9 mouse cellular contexts compared by ENCODE assay signal in genomic region chr4:136841056-136841455, GRCm38 (mm10). TPM values are rescaled to one million over a fixed set of nuclear protein-coding genes. Genes with fewer than 3 reads are reported as not detected.
DNase-seq lines count a peak whose midpoint lies in the region; ATAC-seq and TF ChIP-seq lines count a peak whose summit lies in the region.
"Had no signal": no experiment of that assay in that cellular context is flagged by ENCODE, and none has a peak within 500 bp of the region (broad histone marks: within the 10 kb centered on the region; RNA-seq: fewer than 3 reads in every experiment).

No protein-coding gene starts in this region.

- H3K4me2 ChIP-seq in kidney, embryonic 14.5 days (replicated peaks; ENCODE audit: low read depth, low read length), result no peak overlapping the region
- H3K4me2 ChIP-seq in limb, embryonic 13.5 days (replicated peaks), result no peak overlapping the region
- peak overlapping the region; percentile 31 for H3K4me2 ChIP-seq in myocyte (ENCODE audit: low read depth)
- H3K4me2 ChIP-seq: embryonic facial prominence, embryonic 12.5 days had no signal

- TF ChIP-seq POLR2A in myocyte (IDR thresholded peaks at IDR 0.05; ENCODE audit: insufficient read length, low read depth), result no peak

- H3K9ac ChIP-seq in kidney, embryonic 14.5 days (ENCODE audit: low read depth, low read length), result no peak overlapping the region
- no peak overlapping the region for H3K9ac ChIP-seq in limb, embryonic 13.5 days
- H3K9ac ChIP-seq: embryonic facial prominence, embryonic 12.5 days had no signal

- ATAC-seq in kidney, embryonic 14.5 days (ENCODE audit: low FRiP score, low TSS enrichment), result peak; percentile 63; the same call in 1 of the 2 replicates
- peak; percentile 74; the same call in 1 of the 2 replicates for ATAC-seq in limb, embryonic 13.5 days (ENCODE audit: low FRiP score, low read depth)

- no peak overlapping the region for H3K4me3 ChIP-seq in kidney, embryonic 14.5 days (ENCODE audit: low read length)
- no peak overlapping the region for H3K4me3 ChIP-seq in limb, embryonic 13.5 days
- no peak overlapping the region for H3K4me3 ChIP-seq in myocyte
- H3K4me3 ChIP-seq: embryonic facial prominence, embryonic 12.5 days had no signal

- 13% methylated on average over 5 of the region's 5 CpGs for WGBS in kidney, embryonic 14.5 days
- WGBS in limb, embryonic 13.5 days, result 11% methylated on average over 5 of the region's 5 CpGs

- H3K36me3 ChIP-seq in kidney, embryonic 14.5 days (ENCODE audit: control insufficient read depth, insufficient read depth, low read length), result no peaks in the 10 kb centered on the region
- no peaks in the 10 kb centered on the region for H3K36me3 ChIP-seq in limb, embryonic 13.5 days
- H3K36me3 ChIP-seq in myocyte (ENCODE audit: control insufficient read depth, insufficient read depth), result no peaks in the 10 kb centered on the region
- no peaks in the 10 kb centered on the region for H3K36me3 ChIP-seq in splenic B cell, adult 2 months (ENCODE audit: control insufficient read depth, insufficient read depth, low read length, poor library complexity, severe bottlenecking)
- H3K36me3 ChIP-seq: embryonic facial prominence, embryonic 12.5 days had no signal

- no peaks in the 10 kb centered on the region; the same call in none of the 2 replicates for H3K27me3 ChIP-seq in kidney, embryonic 14.5 days (ENCODE audit: control insufficient read depth, insufficient read depth, low read length)
- H3K27me3 ChIP-seq in limb, embryonic 13.5 days, result peaks cover 30% of the 10 kb centered on the region
- peaks cover 7% of the 10 kb centered on the region for H3K27me3 ChIP-seq in myocyte (ENCODE audit: control insufficient read depth, insufficient read depth, insufficient read length)
- H3K27me3 ChIP-seq in splenic B cell, adult 2 months (ENCODE audit: control insufficient read depth, insufficient read depth, low read length, poor library complexity, severe bottlenecking), result no peaks in the 10 kb centered on the region

- no peaks in the 10 kb centered on the region for H3K9me3 ChIP-seq in kidney, embryonic 14.5 days (ENCODE audit: control insufficient read depth, low read length)
- H3K9me3 ChIP-seq in limb, embryonic 13.5 days, result no peaks in the 10 kb centered on the region
- H3K9me3 ChIP-seq: embryonic facial prominence, embryonic 12.5 days had no signal

- no peaks in the 10 kb centered on the region for H3K79me2 ChIP-seq in myocyte (ENCODE audit: control insufficient read depth, insufficient read depth)

- no peak overlapping the region for H3K27ac ChIP-seq in kidney, embryonic 14.5 days (ENCODE audit: low read depth, low read length)
- H3K27ac ChIP-seq in limb, embryonic 13.5 days, result no peak overlapping the region
- H3K27ac ChIP-seq: embryonic facial prominence, embryonic 12.5 days had no signal

- H3ac ChIP-seq in myocyte (ENCODE audit: control insufficient read depth, insufficient read length), result no peak overlapping the region

- peak; percentile 75 for DNase-seq in A20 (ENCODE audit: low read depth, low spot score)
- peak; percentile 86 for DNase-seq in adrenal gland, postnatal 14 days
- DNase-seq in embryo, embryonic 9.5 days (ENCODE audit: extremely low spot score), result peak; percentile 89
- DNase-seq in heart, adult 9 months (ENCODE audit: low spot score in 2 of 2), result peak; percentile 45 to 65
- peak; percentile 72 for DNase-seq in splenic B cell, adult 2 months (ENCODE audit: low read depth, low spot score)

- peaks cover 6% of the 10 kb centered on the region; the same call in 1 of the 2 replicates for H3K4me1 ChIP-seq in kidney, embryonic 14.5 days (ENCODE audit: control insufficient read depth, insufficient read depth, low read length)
- H3K4me1 ChIP-seq in limb, embryonic 13.5 days, result peaks cover 16% of the 10 kb centered on the region

TF ChIP-seq in myocyte, 11 proteins besides CTCF, POLR2A, EP300 and RAD21:
- TF ChIP-seq SRF (IDR thresholded peaks at IDR 0.05; ENCODE audit: control insufficient read depth, insufficient read length, low read depth), result no peak

RNA-seq across cellular contexts. Expression of gene Ephb2, which starts 5.3 kb away (rescaled TPM):
- 10.3 and 11.3 TPM in 2 replicates for total RNA-seq in adrenal gland, postnatal 14 days (2021)
- polyA plus RNA-seq in kidney, embryonic 14.5 days (2014; fragmentation: Nextera tagmentation; extraction: Ambion mirVana), result 6.4 and 9.1 TPM in 2 replicates
- 10.3 and 10.9 TPM in 2 replicates for polyA plus RNA-seq in limb, embryonic 13.5 days (2015; fragmentation: Nextera tagmentation; extraction: Ambion mirVana)
- 21.7 TPM for polyA plus RNA-seq in myocyte (2012; fragmentation: generic; extraction: Trizol)

RNA-seq across cellular contexts. Expression of gene C1qb, which starts 44.9 kb away (rescaled TPM):
- total RNA-seq in adrenal gland, postnatal 14 days (2021), result 28.1 and 31.7 TPM in 2 replicates
- polyA plus RNA-seq in kidney, embryonic 14.5 days (2014; fragmentation: Nextera tagmentation; extraction: Ambion mirVana), result 37.1 and 38.8 TPM in 2 replicates
- polyA plus RNA-seq in limb, embryonic 13.5 days (2015; fragmentation: Nextera tagmentation; extraction: Ambion mirVana), result 39.7 and 41.0 TPM in 2 replicates
- polyA plus RNA-seq in myocyte (2012; fragmentation: generic; extraction: Trizol), result not detected

RNA-seq across cellular contexts. Expression of gene C1qc, which starts 51.8 kb away (rescaled TPM):
- total RNA-seq in adrenal gland, postnatal 14 days (2021), result 23.6 and 28.0 TPM in 2 replicates
- polyA plus RNA-seq in kidney, embryonic 14.5 days (2014; fragmentation: Nextera tagmentation; extraction: Ambion mirVana), result 16.9 and 21.3 TPM in 2 replicates
- polyA plus RNA-seq in limb, embryonic 13.5 days (2015; fragmentation: Nextera tagmentation; extraction: Ambion mirVana), result 18.1 and 18.8 TPM in 2 replicates
- polyA plus RNA-seq in myocyte (2012; fragmentation: generic; extraction: Trizol), result not detected

RNA-seq across cellular contexts. Expression of gene C1qa, which starts 57.5 kb away (rescaled TPM):
- total RNA-seq in adrenal gland, postnatal 14 days (2021), result 30.2 and 31.6 TPM in 2 replicates
- polyA plus RNA-seq in kidney, embryonic 14.5 days (2014; fragmentation: Nextera tagmentation; extraction: Ambion mirVana), result 16.8 and 17.4 TPM in 2 replicates
- polyA plus RNA-seq in limb, embryonic 13.5 days (2015; fragmentation: Nextera tagmentation; extraction: Ambion mirVana), result 20.5 and 23.0 TPM in 2 replicates
- not detected for polyA plus RNA-seq in myocyte (2012; fragmentation: generic; extraction: Trizol)

Comparison
In these comparisons a context has a peak if more than half of its experiments do, and no peak if none do; other contexts are left out.
1. RNA of gene C1qb, which starts 44.9 kb away (polyA plus RNA-seq): 39.7 to 41.0 TPM in limb, embryonic 13.5 days and 37.1 to 38.8 TPM in kidney, embryonic 14.5 days; not detected in myocyte (single experiment); every median in the first group is over 10 times any median in the second.
2. RNA of gene C1qc, which starts 51.8 kb away (polyA plus RNA-seq): 18.1 to 18.8 TPM in limb, embryonic 13.5 days and 16.9 to 21.3 TPM in kidney, embryonic 14.5 days; not detected in myocyte (single experiment); every median in the first group is over 10 times any median in the second.
3. Peak in every context shown above with its lines, with median percentiles within 50 percentile points of each other: DNase-seq.